Mouse (Mus musculus) neural tube, embryonic 11.5 days (tissue): ENCODE results near the gene Slc24a3. TPM values are rescaled to one million over a fixed set of nuclear protein-coding genes. Genes with fewer than 3 reads are reported as not detected.

Source experiments
- ATAC-seq: fragments of 200-750 bp; cut with Nextera tagmentation; 2 replicates; pipeline ENCODE4 v1.8.0; 2017; ENCODE audit warnings: moderate number of reproducible peaks, mild to moderate bottlenecking, moderate TSS enrichment, moderate library complexity; ENCODE audit not compliant: insufficient read depth, low FRiP score, low TSS enrichment
- DNase-seq: peaks from one replicate; pipeline ENCODE4 v3.0.0-alpha.2; 2015; ENCODE audit warnings: low spot score
- H3K27ac ChIP-seq: fragments of 300-500 bp; sonication (generic); 2 replicates; pipeline ENCODE4 v1.5.1; 2014; ENCODE audit warnings: low read depth, mild to moderate bottlenecking, low read length
- H3K27me3 ChIP-seq: fragments of 300-500 bp; sonication (generic); 2 replicates; pipeline ENCODE4 v1.6.1; 2014; ENCODE audit warnings: mild to moderate bottlenecking, low read length, mixed read lengths; ENCODE audit not compliant: control insufficient read depth, insufficient read depth
- H3K36me3 ChIP-seq: fragments of 300-500 bp; sonication (generic); 2 replicates; pipeline ENCODE4 v1.6.1; 2014; ENCODE audit warnings: mild to moderate bottlenecking, low read length, moderate library complexity, mixed read lengths; ENCODE audit not compliant: control insufficient read depth, insufficient read depth
- H3K4me1 ChIP-seq: fragments of 300-500 bp; sonication (generic); 2 replicates; pipeline ENCODE4 v1.6.1; 2014; ENCODE audit warnings: low read length, mixed read lengths; ENCODE audit not compliant: control insufficient read depth, insufficient read depth
- H3K4me2 ChIP-seq: fragments of 300-500 bp; sonication (generic); 2 replicates; pipeline ENCODE4 v1.6.1; 2014; ENCODE audit warnings: low read depth, mild to moderate bottlenecking, moderate library complexity
- H3K4me3 ChIP-seq: fragments of 300-500 bp; sonication (generic); 2 replicates; pipeline ENCODE4 v1.5.1; 2014; ENCODE audit warnings: low read depth, low read length
- H3K9ac ChIP-seq: fragments of 300-500 bp; sonication (generic); 2 replicates; pipeline ENCODE4 v1.6.1; 2014; ENCODE audit warnings: mild to moderate bottlenecking, low read length
- H3K9me3 ChIP-seq: fragments of 300-500 bp; sonication (generic); 2 replicates; pipeline ENCODE4 v1.6.1; 2016; ENCODE audit warnings: low read length; ENCODE audit not compliant: control insufficient read depth
- WGBS: fragments of 180-500 bp; shearing (Covaris S2); extraction: QIAGEN DNeasy Blood & Tissue Kit; methylation state at CpG from one replicate; pipeline ENCODE4 v1.1.7; 2014; 5-methylcytosine and 5-hydroxymethylcytosine counted together
- polyA plus RNA-seq: library from polyadenylated mRNA; unstranded; fragments of >200 nt; fragmentation: Nextera tagmentation; extraction: Ambion mirVana; gene quantifications from 2 replicates; pipeline ENCODE4 v1.2.1, GENCODE M21; 2014

The Slc24a3 gene
- polyA plus RNA-seq, 1 experiment from 2014 or later, result 6.2 TPM

DNA sequence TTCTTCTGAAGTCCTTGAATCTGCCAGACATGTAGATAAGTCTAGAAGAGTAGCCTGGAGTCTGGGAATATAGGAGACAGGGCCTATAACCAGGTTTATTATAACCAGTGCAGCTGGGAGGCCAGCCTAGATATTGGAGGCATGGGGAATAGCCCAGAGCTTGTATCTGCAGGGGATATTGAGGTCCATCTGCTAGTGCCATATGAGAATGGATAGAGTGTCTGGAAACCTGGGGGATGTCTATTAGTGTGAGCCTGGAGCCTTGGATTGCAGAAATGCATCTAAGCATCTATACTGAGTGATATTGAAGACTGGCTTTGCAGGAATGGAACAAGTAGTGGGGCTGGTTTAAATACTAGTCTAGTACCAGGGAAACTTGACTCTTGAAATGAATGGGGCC lies 168.9 kb downstream of the Slc24a3 start:
- H3K9me3 ChIP-seq, result no peaks in the 10 kb centered on the region
- H3K4me1 ChIP-seq, result no peaks in the 10 kb centered on the region
- H3K9ac ChIP-seq, result no peak overlapping the region
- no peak for ATAC-seq
- no peaks in the 10 kb centered on the region for H3K27me3 ChIP-seq
- H3K27ac ChIP-seq, result no peak overlapping the region
- H3K36me3 ChIP-seq, result no peaks in the 10 kb centered on the region
- H3K4me2 ChIP-seq, result no peak overlapping the region
- DNase-seq, result no peak
- no peak overlapping the region for H3K4me3 ChIP-seq

DNA sequence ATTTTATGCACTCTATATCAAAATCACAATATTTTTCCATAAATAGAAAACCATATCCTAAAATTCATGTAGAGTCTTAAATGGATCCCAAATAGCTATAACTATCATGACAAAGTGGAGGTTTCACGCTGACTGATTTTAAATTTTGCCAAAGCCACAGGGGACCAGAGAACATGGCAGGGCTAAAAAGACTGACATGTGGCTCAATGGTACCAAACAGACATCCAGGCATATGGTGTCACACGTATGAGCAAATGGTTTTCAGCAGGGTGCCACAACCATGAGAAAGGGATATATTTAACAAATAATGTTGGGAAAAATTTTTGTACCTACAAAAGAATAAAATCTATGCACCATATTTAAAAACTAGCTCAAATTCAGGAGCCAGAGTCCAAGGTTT lies 173.3 kb downstream of the Slc24a3 start:
- ATAC-seq, result no peak
- no peaks in the 10 kb centered on the region for H3K36me3 ChIP-seq
- H3K27me3 ChIP-seq, result no peaks in the 10 kb centered on the region
- DNase-seq, result no peak
- no peak overlapping the region for H3K9ac ChIP-seq
- H3K9me3 ChIP-seq, result no peaks in the 10 kb centered on the region
- 73% methylated on average over 2 of the region's 2 CpGs for WGBS
- no peak overlapping the region for H3K27ac ChIP-seq
- no peak overlapping the region for H3K4me2 ChIP-seq
- H3K4me1 ChIP-seq, result no peaks in the 10 kb centered on the region
- no peak overlapping the region for H3K4me3 ChIP-seq

DNA sequence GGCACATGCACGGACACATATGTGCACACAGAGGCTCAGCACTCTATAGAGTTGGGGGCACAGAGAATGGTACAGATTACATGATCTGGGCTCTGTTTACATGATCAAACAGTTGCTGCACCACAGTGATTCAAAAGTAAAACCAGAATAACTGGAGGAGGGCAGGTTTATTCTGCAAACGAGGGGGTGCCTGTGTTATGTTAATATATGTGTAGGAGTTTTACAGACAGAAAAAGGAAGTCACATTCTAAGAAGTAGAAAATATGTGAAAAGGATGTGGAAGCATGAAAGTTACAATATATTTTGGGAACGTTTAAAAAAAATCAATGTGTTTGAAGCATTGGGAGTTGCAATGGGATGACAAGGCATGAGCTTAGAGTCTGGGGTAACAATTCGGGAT lies 175.4 kb downstream of the Slc24a3 start:
- no peak for ATAC-seq

DNA sequence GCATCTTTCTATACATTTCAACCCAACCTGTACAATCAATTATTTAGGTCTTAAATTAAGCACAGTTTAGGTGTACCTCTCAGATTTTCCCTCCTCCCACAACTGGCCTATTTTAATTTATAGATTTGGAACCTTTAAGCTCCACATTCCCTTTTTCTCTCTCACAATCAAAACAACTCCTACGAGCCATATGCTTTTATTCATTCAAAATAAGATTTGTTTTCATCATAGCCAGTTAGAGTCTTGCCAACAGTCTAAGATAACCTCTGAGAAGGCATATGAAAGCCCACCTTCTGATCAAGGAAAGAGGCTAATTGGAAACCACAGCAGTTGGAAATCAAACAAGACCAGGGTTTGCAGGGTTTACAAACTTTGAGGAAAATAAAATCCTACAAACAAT lies 177.0 kb downstream of the Slc24a3 start:
- Histone ChIP-seq H3K36me3 (no peaks in the 10 kb centered on the region), H3K27ac (no peak overlapping the region), H3K9me3 (no peaks in the 10 kb centered on the region), H3K4me2 (no peak overlapping the region), H3K27me3 (no peaks in the 10 kb centered on the region), H3K9ac (no peak overlapping the region), H3K4me3 (no peak overlapping the region), H3K4me1 (no peaks in the 10 kb centered on the region)
- WGBS, result 72% methylated on average over 1 of the region's 1 CpGs
- ATAC-seq, result no peak
- DNase-seq, result no peak

More for the DNA sequence above, 175.4 kb downstream of the Slc24a3 start:
- 84% methylated on average over 4 of the region's 4 CpGs for WGBS
- Histone ChIP-seq H3K27me3 (no peaks in the 10 kb centered on the region), H3K9me3 (no peaks in the 10 kb centered on the region), H3K36me3 (no peaks in the 10 kb centered on the region), H3K4me2 (no peak overlapping the region), H3K4me3 (no peak overlapping the region), H3K27ac (no peak overlapping the region), H3K4me1 (no peaks in the 10 kb centered on the region), H3K9ac (no peak overlapping the region)
- DNase-seq, result no peak

DNA sequence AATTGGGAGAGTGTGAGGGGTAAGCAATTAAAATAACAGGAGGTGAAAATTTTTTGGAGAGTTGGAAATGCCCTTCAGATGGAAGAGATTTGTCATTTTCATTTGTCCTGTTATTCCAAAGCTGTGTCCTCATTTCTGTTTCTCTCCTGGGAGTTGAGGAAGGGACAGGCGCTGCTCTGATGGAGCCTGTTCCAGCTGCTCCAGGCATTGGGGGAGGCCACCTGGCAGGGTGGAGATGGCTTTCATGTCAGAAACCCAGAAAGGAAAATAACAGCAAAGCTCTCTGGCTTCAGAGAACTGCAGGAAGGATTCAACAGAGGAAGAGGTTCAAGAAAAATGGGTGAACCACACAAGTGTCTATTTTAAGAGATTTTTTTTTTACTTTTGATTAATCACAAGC lies 186.2 kb downstream of the Slc24a3 start:
- H3K4me2 ChIP-seq, result no peak overlapping the region
- H3K9me3 ChIP-seq, result no peaks in the 10 kb centered on the region
- H3K27ac ChIP-seq, result no peak overlapping the region

GRCm38 (mm10) chr2:145358236-145358942 lies 190.8 kb downstream of the Slc24a3 start:
- Histone ChIP-seq H3K4me1 (no peaks in the 10 kb centered on the region), H3K27me3 (no peaks in the 10 kb centered on the region), H3K9me3 (no peaks in the 10 kb centered on the region), H3K4me3 (no peak overlapping the region), H3K27ac (no peak overlapping the region), H3K36me3 (no peaks in the 10 kb centered on the region), H3K9ac (no peak overlapping the region), H3K4me2 (no peak overlapping the region)
- DNase-seq (no peak), ATAC-seq (no peak)
- WGBS, result 80% methylated on average over 6 of the region's 6 CpGs

More for the DNA sequence above, 186.2 kb downstream of the Slc24a3 start:
- Histone ChIP-seq H3K4me1 (no peaks in the 10 kb centered on the region), H3K9ac (no peak overlapping the region), H3K27me3 (no peaks in the 10 kb centered on the region), H3K4me3 (no peak overlapping the region), H3K36me3 (no peaks in the 10 kb centered on the region)
- ATAC-seq (no peak), DNase-seq (no peak)
- WGBS, result 78% methylated on average over 1 of the region's 1 CpGs

DNA sequence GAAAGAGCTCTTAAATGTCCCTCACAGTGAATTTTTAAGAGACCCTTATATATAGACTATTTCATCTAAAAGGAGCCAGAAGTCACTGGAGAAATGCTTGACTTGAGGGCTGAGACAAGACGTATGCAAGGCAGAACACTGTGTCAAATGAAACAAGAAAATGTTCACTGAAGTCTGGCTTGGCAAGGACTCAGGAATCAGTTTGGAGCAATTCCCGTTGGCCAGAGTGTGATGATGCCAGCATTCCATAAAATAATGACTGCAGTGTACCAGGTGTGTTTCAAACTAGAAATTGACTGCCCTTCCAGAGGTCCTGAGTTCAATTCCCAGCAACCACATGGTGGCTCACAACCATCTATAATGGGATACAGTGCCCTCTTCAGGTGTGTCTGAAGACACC lies 196.1 kb downstream of the Slc24a3 start:
- no peak overlapping the region for H3K27ac ChIP-seq
- H3K4me2 ChIP-seq, result no peak overlapping the region
- H3K4me1 ChIP-seq, result no peaks in the 10 kb centered on the region
- H3K36me3 ChIP-seq, result no peaks in the 10 kb centered on the region
- WGBS, result 79% methylated on average over 2 of the region's 2 CpGs
- no peak overlapping the region for H3K9ac ChIP-seq
- no peak for ATAC-seq
- no peak for DNase-seq
- H3K4me3 ChIP-seq, result no peak overlapping the region
- no peaks in the 10 kb centered on the region for H3K27me3 ChIP-seq
- H3K9me3 ChIP-seq, result no peaks in the 10 kb centered on the region

GRCm38 (mm10) chr2:145368701-145369100 lies 201.1 kb downstream of the Slc24a3 start:
- 72% methylated on average over 2 of the region's 2 CpGs for WGBS
- ATAC-seq, result no peak

GRCm38 (mm10) chr2:145370795-145371194 lies 203.2 kb downstream of the Slc24a3 start:
- Histone ChIP-seq H3K36me3 (no peaks in the 10 kb centered on the region), H3K4me1 (no peaks in the 10 kb centered on the region), H3K4me2 (no peak overlapping the region), H3K27ac (no peak overlapping the region), H3K9me3 (no peaks in the 10 kb centered on the region), H3K4me3 (no peak overlapping the region), H3K9ac (no peak overlapping the region), H3K27me3 (no peaks in the 10 kb centered on the region)
- no peak for DNase-seq
- WGBS, result 82% methylated on average over 4 of the region's 4 CpGs
- ATAC-seq, result no peak

More at GRCm38 (mm10) chr2:145368701-145369100, 201.1 kb downstream of the Slc24a3 start:
- H3K27ac ChIP-seq, result no peak overlapping the region
- no peak for DNase-seq
- H3K9me3 ChIP-seq, result no peaks in the 10 kb centered on the region
- no peaks in the 10 kb centered on the region for H3K27me3 ChIP-seq
- no peak overlapping the region for H3K9ac ChIP-seq
- no peak overlapping the region for H3K4me2 ChIP-seq
- H3K36me3 ChIP-seq, result no peaks in the 10 kb centered on the region
- H3K4me1 ChIP-seq, result no peaks in the 10 kb centered on the region
- H3K4me3 ChIP-seq, result no peak overlapping the region
